Mouse (Mus musculus) WW6 (cell line): ENCODE measurements at regions not wholly inside any gene's neighbourhood (a gene's known extent, or its start where the extent isn't known, plus 50 kb on each side); places are given as distances from the start of the nearest gene placed in this dataset.

Experiments
- DNase-seq: peaks from one replicate; pipeline ENCODE4 v3.0.0-alpha.2; 2013; ENCODE audit warnings: low read depth, low spot score

- DNase-seq: no peak
Observed at GRCm38 (mm10) chr1:35826575-35827114, 241.6 kb upstream of the Hs6st1 start.

- no peak for DNase-seq
Observed at GRCm38 (mm10) chr1:35827471-35827870, 240.7 kb upstream of the Hs6st1 start.

GRCm38 (mm10) chr1:35834180-35834579, 234.0 kb upstream of the Hs6st1 start:
- no peak for DNase-seq

GRCm38 (mm10) chr1:35836552-35836951, 231.6 kb upstream of the Hs6st1 start:
- DNase-seq: no peak

- no peak for DNase-seq
Observed at GRCm38 (mm10) chr1:35838625-35839024, 229.6 kb upstream of the Hs6st1 start.

GRCm38 (mm10) chr1:35839446-35839845, 228.8 kb upstream of the Hs6st1 start:
- peak; percentile 71 for DNase-seq

GRCm38 (mm10) chr1:35841626-35842025, 226.6 kb upstream of the Hs6st1 start:
- DNase-seq: no peak

- DNase-seq: no peak
Observed at GRCm38 (mm10) chr1:35842707-35843106, 225.5 kb upstream of the Hs6st1 start.

GRCm38 (mm10) chr1:35843566-35843965, 224.6 kb upstream of the Hs6st1 start:
- DNase-seq: no peak

- no peak for DNase-seq
Observed at GRCm38 (mm10) chr1:35846224-35846936, 221.8 kb upstream of the Hs6st1 start.

- no peak for DNase-seq
Observed at GRCm38 (mm10) chr1:35848160-35848954, 219.8 kb upstream of the Hs6st1 start.

GRCm38 (mm10) chr1:35849406-35850190, 218.6 kb upstream of the Hs6st1 start:
- no peak for DNase-seq

- DNase-seq: no peak
Observed at GRCm38 (mm10) chr1:35850191-35850545, 218.0 kb upstream of the Hs6st1 start.

- no peak for DNase-seq
Observed at GRCm38 (mm10) chr1:35850566-35851085, 217.6 kb upstream of the Hs6st1 start.

GRCm38 (mm10) chr1:35851681-35852409, 216.4 kb upstream of the Hs6st1 start:
- no peak for DNase-seq

- no peak for DNase-seq
Observed at GRCm38 (mm10) chr1:35853018-35853417, 215.2 kb upstream of the Hs6st1 start.

GRCm38 (mm10) chr1:35855650-35856049, 212.6 kb upstream of the Hs6st1 start:
- DNase-seq: no peak

- DNase-seq: no peak
Observed at GRCm38 (mm10) chr1:35858342-35858741, 209.9 kb upstream of the Hs6st1 start.

GRCm38 (mm10) chr1:35860779-35861178, 207.4 kb upstream of the Hs6st1 start:
- no peak for DNase-seq

GRCm38 (mm10) chr1:35862196-35862595, 206.0 kb upstream of the Hs6st1 start:
- DNase-seq: no peak

- no peak for DNase-seq
Observed at GRCm38 (mm10) chr1:35862661-35863060, 205.5 kb upstream of the Hs6st1 start.
